Mouse (Mus musculus): ENCODE measurements around the gene Grip2.

DNA sequence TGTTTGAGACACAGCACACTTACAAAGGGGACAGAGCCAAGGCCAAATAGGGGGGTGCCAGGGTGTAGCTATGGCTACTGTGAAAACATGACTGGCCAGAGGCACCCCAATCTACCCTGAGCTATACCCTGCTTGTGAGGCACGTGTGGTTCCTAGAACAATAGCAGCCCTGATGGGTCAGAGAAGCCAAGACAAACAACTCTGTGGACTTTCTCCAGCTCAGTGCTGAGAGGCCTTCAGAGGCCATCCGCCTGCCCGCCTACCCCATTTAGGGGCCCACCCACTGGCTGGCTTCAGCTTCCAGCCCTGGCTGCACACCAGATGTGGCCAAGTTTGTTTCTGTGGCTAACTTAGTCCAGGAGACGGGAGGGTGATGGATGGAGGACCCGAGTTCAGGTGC is 90.6 kb downstream of the Grip2 start:
- TF ChIP-seq CTCF (IDR thresholded peaks at IDR 0.05), result peak; percentile 36
- no peak for TF ChIP-seq POLR2A (IDR thresholded peaks at IDR 0.05; ENCODE audit: insufficient read depth, low read depth, low read length)
